Mouse (Mus musculus) CH12.LX (cell line): ENCODE data around the gene Teddm2. TPM values are rescaled to one million over a fixed set of nuclear protein-coding genes. Genes with fewer than 3 reads are reported as not detected.

Experiments
- DNase-seq: peaks from one replicate; pipeline ENCODE4 v3.0.0-alpha.2; 2013; ENCODE audit errors: extremely low read depth
- H3K27ac ChIP-seq: 2 replicates; pipeline ENCODE4 v1.5.1; 2012; ENCODE audit warnings: low read depth, mild to moderate bottlenecking, control low read depth, moderate library complexity; ENCODE audit not compliant: insufficient read depth
- H3K27me3 ChIP-seq: replicated peaks from 2 replicates; pipeline ENCODE3; 2012; ENCODE audit warnings: inconsistent platforms
- H3K36me3 ChIP-seq, 2 experiments: replicated peaks in 1 of 2; 2 replicates each; pipeline versions ENCODE3 to v1.6.1; 2012; ENCODE audit warnings: inconsistent platforms in 1 of 2, low read length in 1 of 2, mild to moderate bottlenecking in 1 of 2, mixed read lengths in 1 of 2, moderate library complexity in 1 of 2; ENCODE audit not compliant: control insufficient read depth in 1 of 2, insufficient read depth in 1 of 2
- H3K4me1 ChIP-seq, 2 experiments: 2 replicates each; pipeline ENCODE4 v1.6.1; 2012; ENCODE audit warnings: inconsistent platforms in 1 of 2, moderate library complexity in 1 of 2; ENCODE audit not compliant: insufficient read depth in 2 of 2, control insufficient read depth in 1 of 2
- H3K4me2 ChIP-seq: 2 replicates; pipeline ENCODE4 v1.6.1; 2012; ENCODE audit warnings: low read depth, mild to moderate bottlenecking, control low read depth; ENCODE audit not compliant: poor library complexity, insufficient read depth, severe bottlenecking
- H3K4me3 ChIP-seq, 3 experiments: fragments of 150-350 bp in 1 of 3; sonication (generic) in 1 of 3; replicated peaks in 1 of 3; 2 replicates each; pipeline versions ENCODE3 to v1.5.1; 2011 to 2012; ENCODE audit warnings: low read depth in 2 of 3, low read length in 2 of 3, mild to moderate bottlenecking in 2 of 3, moderate library complexity in 2 of 3, control low read depth in 1 of 3, improper control_type of control experiment in 1 of 3, inconsistent platforms in 1 of 3, mixed read lengths in 1 of 3; ENCODE audit not compliant: poor library complexity in 1 of 3
- H3K79me2 ChIP-seq: replicated peaks from 2 replicates; pipeline ENCODE4 v1.6.1; 2012; ENCODE audit warnings: mild to moderate bottlenecking, moderate library complexity; ENCODE audit not compliant: control insufficient read depth, poor library complexity, insufficient read depth, severe bottlenecking; ENCODE audit errors: extremely low read depth
- H3K9ac ChIP-seq: 2 replicates; pipeline ENCODE4 v1.6.1; 2012; ENCODE audit warnings: low read depth, mild to moderate bottlenecking, control low read depth, moderate library complexity; ENCODE audit not compliant: insufficient read depth
- H3K9me3 ChIP-seq: replicated peaks from 2 replicates; pipeline ENCODE3; 2012; ENCODE audit warnings: low read length, inconsistent platforms, mixed read lengths
- CHD2 ChIP-seq: IDR thresholded peaks from 2 replicates; pipeline ENCODE4 v1.6.1; 2011; ENCODE audit warnings: low read length, improper control_type of control experiment
- E2F4 ChIP-seq: IDR thresholded peaks from 2 replicates; pipeline ENCODE4 v1.6.1; 2011; ENCODE audit warnings: low read depth, low read length, improper control_type of control experiment; ENCODE audit not compliant: insufficient replicate concordance
- ELF1 ChIP-seq: IDR thresholded peaks from 2 replicates; pipeline ENCODE4 v1.6.1; 2014; ENCODE audit warnings: low read depth, mild to moderate bottlenecking, inconsistent platforms, low read length, improper control_type of control experiment
- EP300 ChIP-seq: IDR thresholded peaks from 2 replicates; pipeline ENCODE4 v1.6.1; 2011; ENCODE audit warnings: low read length, improper control_type of control experiment
- JUND ChIP-seq: conservative IDR thresholded peaks from 2 replicates; pipeline ENCODE4 v1.6.1; 2011; ENCODE audit warnings: low read depth, low read length, improper control_type of control experiment
- KAT2A ChIP-seq: IDR thresholded peaks from 2 replicates; pipeline ENCODE4 v1.6.1; 2012; ENCODE audit warnings: low read length, improper control_type of control experiment, inconsistent platforms; ENCODE audit not compliant: insufficient replicate concordance
- MAFK ChIP-seq: IDR thresholded peaks from 2 replicates; pipeline ENCODE4 v1.6.1; 2011; ENCODE audit warnings: low read length, improper control_type of control experiment; ENCODE audit not compliant: insufficient replicate concordance
- MAZ ChIP-seq: IDR thresholded peaks from 2 replicates; pipeline ENCODE4 v1.6.1; 2012; ENCODE audit warnings: low read depth, mild to moderate bottlenecking, inconsistent platforms, low read length, improper control_type of control experiment, moderate library complexity
- MEF2A ChIP-seq: IDR thresholded peaks from 2 replicates; pipeline ENCODE4 v1.6.1; 2014; ENCODE audit warnings: low read depth, mild to moderate bottlenecking, inconsistent platforms, low read length, improper control_type of control experiment, borderline replicate concordance
- NELFE ChIP-seq: IDR thresholded peaks from 2 replicates; pipeline ENCODE4 v1.6.1; 2011; ENCODE audit warnings: low read depth, low read length, improper control_type of control experiment
- NRF1 ChIP-seq: IDR thresholded peaks from 2 replicates; pipeline ENCODE4 v1.6.1; 2014; ENCODE audit warnings: low read depth, mild to moderate bottlenecking, inconsistent platforms, low read length, improper control_type of control experiment, moderate library complexity
- POLR2A ChIP-seq: IDR thresholded peaks from 2 replicates; pipeline ENCODE4 v1.6.1; 2011; ENCODE audit warnings: low read depth, mild to moderate bottlenecking, improper control_type of control experiment, low read length
- POLR2AphosphoS2 ChIP-seq: IDR thresholded peaks from 2 replicates; pipeline ENCODE4 v1.6.1; 2011; ENCODE audit warnings: low read depth, low read length, improper control_type of control experiment
- RAD21 ChIP-seq: IDR thresholded peaks from 2 replicates; pipeline ENCODE4 v1.6.1; 2011; ENCODE audit warnings: low read depth, mild to moderate bottlenecking, low read length, improper control_type of control experiment, moderate library complexity
- SIN3A ChIP-seq: IDR thresholded peaks from 2 replicates; pipeline ENCODE4 v1.6.1; 2012; ENCODE audit warnings: low read length, improper control_type of control experiment, inconsistent platforms
- TCF12 ChIP-seq: IDR thresholded peaks from 2 replicates; pipeline ENCODE4 v1.6.1; 2014; ENCODE audit warnings: low read depth, mild to moderate bottlenecking, inconsistent platforms, low read length, improper control_type of control experiment
- USF2 ChIP-seq: conservative IDR thresholded peaks from 2 replicates; pipeline ENCODE4 v1.6.1; 2011; ENCODE audit warnings: low read depth, low read length, improper control_type of control experiment
- ZC3H11A ChIP-seq: IDR thresholded peaks from 2 replicates; pipeline ENCODE4 v1.6.1; 2012; ENCODE audit warnings: low read depth, mild to moderate bottlenecking, inconsistent platforms, low read length, improper control_type of control experiment
- ZMIZ1 ChIP-seq: IDR thresholded peaks from 2 replicates; pipeline ENCODE4 v1.6.1; 2012; ENCODE audit warnings: low read depth, mild to moderate bottlenecking, inconsistent platforms, low read length, improper control_type of control experiment
- dilution Hi-C: fragments of 300-500 bp; cut with MboI; formaldehyde crosslinking; loops from 2 replicates; pipeline ENCODE4 v1.14.3; 2020; ENCODE audit warnings: low sequenced_read_pairs; ENCODE audit not compliant: extremely low pct_unique_long_range_greater_than_20kb, extremely low pct_ligation_motif_present
- in situ Hi-C: fragments of 300-500 bp; cut with MboI; formaldehyde crosslinking; loops from 3 replicates; pipeline ENCODE4 v1.14.3; 2019; ENCODE audit warnings: low sequenced_read_pairs, low pct_ligation_motif_present, low pct_unique_long_range_greater_than_20kb, mixed read lengths
- polyA plus RNA-seq: library from polyadenylated mRNA; unstranded; fragments of >175 nt; gene quantifications from 2 replicates; pipeline ENCODE4 v1.2.1, GENCODE M21; 2012; ENCODE audit warnings: low read depth; ENCODE audit not compliant: insufficient read length
- total RNA-seq, 2 experiments: library from RNA; depleted of rRNA; stranded (reverse); fragments of 300-350 nt in 1 of 2; fragments of >200 nt in 1 of 2; gene quantifications; 2 replicates each; pipeline ENCODE4 v1.2.3; 2012 to 2014

The Teddm2 gene
- total and polyA plus RNA-seq, 3 experiments: 0.04 TPM; not detected in 2

DNA sequence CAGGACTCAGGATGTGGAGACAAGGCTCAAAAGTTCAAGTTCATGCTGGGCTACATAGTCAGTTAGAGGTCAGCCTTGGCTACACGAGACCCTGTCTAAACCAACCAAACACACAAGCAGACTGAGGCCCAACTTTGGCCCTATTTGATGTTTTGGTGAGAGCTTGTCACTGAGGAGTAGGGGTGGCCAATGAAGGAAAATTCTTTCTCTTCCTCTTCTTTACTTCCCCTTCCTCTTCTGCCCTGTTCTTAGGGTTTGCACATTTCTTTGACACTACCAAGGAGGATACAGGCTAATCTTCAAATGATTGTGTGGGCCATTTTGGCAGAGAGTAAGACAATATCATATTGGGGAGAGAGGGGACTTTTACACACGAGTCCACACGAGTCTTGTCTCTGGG is 13.8 kb upstream of the Teddm2 start:
- H3K36me3 ChIP-seq: peaks cover 0 to 12% of the 10 kb centered on the region in 2 experiments
- dilution Hi-C loops (no loop called here), in situ Hi-C loops (no loop called here)
- no peak overlapping the region for H3K9ac ChIP-seq
- TF ChIP-seq ZC3H11A: no peak
- no peak for TF ChIP-seq NRF1
- no peak for TF ChIP-seq JUND
- no peak for TF ChIP-seq POLR2AphosphoS2
- no peak for TF ChIP-seq KAT2A
- no peak for TF ChIP-seq CHD2
- TF ChIP-seq SIN3A: no peak
- no peak for TF ChIP-seq TCF12
- TF ChIP-seq MAZ: no peak
- TF ChIP-seq RAD21: no peak
- no peak for TF ChIP-seq MAFK
- TF ChIP-seq USF2: no peak
- TF ChIP-seq ZMIZ1: no peak
- no peak for TF ChIP-seq ELF1
- TF ChIP-seq, all 38 proteins: peak for 0
- H3K4me2 ChIP-seq: no peak overlapping the region
- H3K79me2 ChIP-seq: no peaks in the 10 kb centered on the region
- DNase-seq: no peak
- no peak overlapping the region for H3K27ac ChIP-seq
- peaks cover 0 to 10% of the 10 kb centered on the region in 2 experiments; a peak in 2 of 4 replicates for H3K4me1 ChIP-seq
- H3K9me3 ChIP-seq: no peaks in the 10 kb centered on the region
- H3K4me3 ChIP-seq: no peak overlapping the region
- H3K27me3 ChIP-seq: no peaks in the 10 kb centered on the region

DNA sequence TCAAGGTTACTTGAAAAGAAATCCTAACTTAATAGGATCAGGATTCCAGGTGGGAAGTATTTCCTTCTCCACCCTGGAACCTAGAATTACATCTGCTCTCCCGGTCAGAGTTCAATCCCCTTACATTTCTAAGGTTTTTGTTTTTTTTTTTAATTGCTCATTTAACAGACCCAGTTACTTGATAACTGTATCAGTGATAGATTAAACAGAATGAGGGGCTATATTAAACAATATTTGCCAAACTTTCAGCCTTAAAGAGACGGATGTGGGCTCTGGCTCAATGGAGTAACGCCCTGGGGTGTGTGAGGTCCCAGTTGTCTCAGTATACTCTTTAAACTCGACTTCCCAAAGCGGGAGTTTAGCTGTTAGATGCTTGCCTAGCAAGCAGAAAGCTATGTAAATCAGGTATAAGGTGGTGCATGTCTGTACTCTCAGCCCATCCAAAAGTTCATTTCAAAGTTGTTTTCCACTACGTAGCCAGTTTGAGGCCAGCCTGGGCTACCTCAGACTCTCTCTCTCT is 11.3 kb upstream of the Teddm2 start:
- DNase-seq: no peak
- in situ Hi-C loops: no loop called here

More for the DNA sequence above, 11.3 kb upstream of the Teddm2 start:
- H3K9ac ChIP-seq: no peak overlapping the region
- no peak overlapping the region for H3K4me3 ChIP-seq
- H3K27ac ChIP-seq: no peak overlapping the region
- peaks cover 0 to 6% of the 10 kb centered on the region in 2 experiments; a peak in 2 of 4 replicates for H3K4me1 ChIP-seq
- dilution Hi-C loops: no loop called here
- no peak for TF ChIP-seq MAFK
- no peak for TF ChIP-seq NELFE
- TF ChIP-seq POLR2AphosphoS2: no peak
- TF ChIP-seq MEF2A: no peak
- TF ChIP-seq E2F4: no peak
- no peak for TF ChIP-seq ZC3H11A
- TF ChIP-seq EP300: no peak
- TF ChIP-seq JUND: no peak
- TF ChIP-seq ZMIZ1: no peak
- no peak for TF ChIP-seq POLR2A
- H3K4me2 ChIP-seq: no peak overlapping the region
- H3K36me3 ChIP-seq: peaks cover 15 to 35% of the 10 kb centered on the region in 2 experiments
- H3K27me3 ChIP-seq: no peaks in the 10 kb centered on the region
- H3K9me3 ChIP-seq: no peaks in the 10 kb centered on the region
- H3K79me2 ChIP-seq: no peaks in the 10 kb centered on the region
